Mouse (Mus musculus) kidney, postnatal 10 days (tissue): Measurements from ENCODE around the gene Pde6b.

Experiments used
- DNase-seq: peaks from one replicate; pipeline ENCODE4 v3.0.0; 2021; ENCODE audit warnings: mixed read lengths

Gene Pde6b

DNA sequence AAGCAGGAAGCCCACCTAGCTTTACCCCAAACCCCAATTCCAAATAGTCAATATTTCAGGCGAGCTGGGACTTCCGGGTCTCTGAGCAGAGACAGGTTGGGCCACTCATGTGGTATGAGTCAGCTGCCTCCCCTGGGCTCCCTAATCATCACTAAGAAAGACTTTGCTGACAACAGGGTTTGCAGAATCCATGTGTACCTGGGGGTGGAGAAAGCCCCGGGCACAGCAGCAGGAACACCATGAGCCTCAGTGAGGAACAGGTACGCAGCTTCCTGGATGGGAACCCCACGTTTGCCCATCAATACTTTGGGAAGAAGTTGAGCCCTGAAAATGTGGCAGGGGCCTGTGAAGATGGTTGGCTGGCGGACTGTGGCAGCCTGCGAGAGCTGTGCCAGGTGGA, at the start of gene Pde6b:
Pde6b (plus strand) TSS at position 191 of the 400 bp plus-strand sequence.
- DNase-seq = no peak

DNA sequence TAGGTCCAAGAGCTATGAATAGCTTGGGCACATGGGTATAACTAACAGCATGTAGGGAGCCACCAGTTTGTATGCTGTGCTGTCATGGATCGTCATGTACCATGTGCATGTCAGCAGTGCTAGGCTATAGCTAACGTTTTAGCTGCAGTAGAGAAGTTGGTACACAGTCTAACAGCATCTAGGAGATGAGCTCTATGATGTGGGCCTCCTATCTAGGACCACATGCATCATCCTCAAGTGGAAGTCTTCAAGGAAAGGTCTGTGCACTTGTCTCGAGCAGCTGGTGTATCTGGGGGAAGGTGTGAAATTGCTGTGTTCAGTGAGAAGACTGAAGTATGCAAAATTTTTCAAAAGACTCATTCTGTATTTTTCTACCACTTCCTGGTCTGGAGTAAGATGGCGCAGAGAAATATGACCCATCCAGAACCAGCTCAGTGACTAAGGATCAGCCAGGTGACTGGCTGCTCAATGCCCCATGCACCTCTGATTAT, 44.5 kb upstream of the Pde6b start:
- DNase-seq = no peak

DNA sequence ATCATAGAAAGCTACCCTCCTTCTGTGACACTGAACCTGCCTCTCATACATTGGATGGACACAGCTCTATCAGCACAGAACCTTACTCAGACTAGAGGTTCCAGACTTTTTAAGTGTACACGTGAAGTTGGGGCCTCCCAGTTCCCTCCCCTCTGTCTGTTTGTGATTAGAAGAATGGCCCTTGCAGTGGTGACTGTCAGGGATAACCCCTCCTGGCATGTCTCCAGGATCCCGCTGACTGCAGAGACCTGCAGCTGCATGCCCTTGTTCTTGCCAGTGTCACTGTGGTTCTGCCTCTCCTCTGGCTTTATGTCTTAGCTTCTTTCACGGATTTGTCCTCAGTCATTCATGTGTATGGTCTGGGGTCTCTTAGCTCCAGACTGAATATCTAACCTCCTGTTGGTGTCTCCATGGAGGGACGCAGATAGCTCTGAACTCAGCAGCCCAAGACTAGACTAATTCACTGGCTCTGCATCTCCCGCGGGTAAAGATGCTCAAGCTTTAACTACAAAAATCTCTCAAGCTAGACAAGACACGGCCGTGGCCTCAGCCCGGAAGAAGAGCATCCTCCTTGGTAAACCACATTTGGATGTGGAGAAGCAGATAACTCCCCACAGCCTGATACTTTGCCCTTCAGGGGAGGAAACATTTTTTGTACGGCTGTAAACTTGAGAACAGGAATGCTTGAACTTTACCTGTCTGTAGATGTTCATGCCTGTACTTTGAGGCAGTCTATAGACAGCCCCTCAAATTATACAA, 42.7 kb upstream of the Pde6b start:
- peak; percentile 10 for DNase-seq

GRCm38 (mm10) chr5:108347843-108348242, 40.3 kb upstream of the Pde6b start:
- DNase-seq = no peak

GRCm38 (mm10) chr5:108349511-108350148, 38.6 kb upstream of the Pde6b start:
- no peak for DNase-seq

- DNase-seq = no peak
Measured at GRCm38 (mm10) chr5:108354056-108354455, 34.1 kb upstream of the Pde6b start.

- no peak for DNase-seq
Measured at GRCm38 (mm10) chr5:108357862-108358261, 30.3 kb upstream of the Pde6b start.

- DNase-seq = no peak
Measured at GRCm38 (mm10) chr5:108359491-108359890, 28.7 kb upstream of the Pde6b start.

GRCm38 (mm10) chr5:108360211-108360610, 28.0 kb upstream of the Pde6b start:
- DNase-seq = no peak

GRCm38 (mm10) chr5:108362330-108362729, 25.9 kb upstream of the Pde6b start:
- DNase-seq = no peak

- DNase-seq = peak; percentile 17
Measured at GRCm38 (mm10) chr5:108366328-108366983, 21.7 kb upstream of the Pde6b start.

DNA sequence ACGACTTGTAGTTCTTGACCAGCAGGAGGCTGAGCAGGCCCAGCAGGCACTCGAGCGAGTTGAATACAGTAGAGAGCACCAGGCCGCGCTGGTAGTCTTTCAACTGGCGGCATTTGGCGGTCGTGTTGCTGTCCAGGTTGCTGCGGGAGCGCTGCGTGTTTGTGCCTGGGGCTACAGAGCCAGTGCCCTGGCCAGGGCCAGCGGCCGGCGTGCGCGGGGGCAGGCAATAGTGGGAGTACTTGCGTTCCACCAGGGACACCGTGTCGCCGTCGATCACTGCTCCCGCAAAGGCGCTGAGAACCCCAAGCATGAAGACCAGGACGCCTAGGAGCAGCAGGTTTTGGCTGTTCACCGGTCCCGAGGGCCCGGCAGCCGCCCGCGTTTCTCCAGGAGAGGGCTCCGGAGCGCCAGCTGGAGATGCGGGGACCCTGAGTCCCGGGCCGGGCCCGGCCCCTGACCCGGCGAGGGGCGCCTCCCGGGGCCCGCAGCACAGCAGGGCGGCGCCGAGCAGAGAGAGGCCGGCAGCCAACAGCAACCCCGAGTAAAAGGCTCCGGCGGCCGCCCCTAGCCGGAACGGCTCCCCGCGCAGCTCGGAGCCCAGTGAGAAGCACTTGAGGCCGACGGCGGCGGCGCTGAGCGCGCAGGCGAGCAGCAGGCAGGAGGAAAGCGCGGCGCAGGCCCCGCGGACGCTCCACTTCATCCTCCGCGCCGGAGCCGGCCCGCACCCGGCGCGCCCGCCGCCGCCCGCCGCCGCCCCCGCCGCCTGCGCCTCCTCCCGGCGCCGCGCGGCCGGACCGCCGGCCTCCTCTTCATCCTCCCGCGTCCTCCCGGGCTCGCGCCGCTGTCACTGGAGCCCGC, 21.0 kb upstream of the Pde6b start:
- peak; percentile 60 for DNase-seq

DNA sequence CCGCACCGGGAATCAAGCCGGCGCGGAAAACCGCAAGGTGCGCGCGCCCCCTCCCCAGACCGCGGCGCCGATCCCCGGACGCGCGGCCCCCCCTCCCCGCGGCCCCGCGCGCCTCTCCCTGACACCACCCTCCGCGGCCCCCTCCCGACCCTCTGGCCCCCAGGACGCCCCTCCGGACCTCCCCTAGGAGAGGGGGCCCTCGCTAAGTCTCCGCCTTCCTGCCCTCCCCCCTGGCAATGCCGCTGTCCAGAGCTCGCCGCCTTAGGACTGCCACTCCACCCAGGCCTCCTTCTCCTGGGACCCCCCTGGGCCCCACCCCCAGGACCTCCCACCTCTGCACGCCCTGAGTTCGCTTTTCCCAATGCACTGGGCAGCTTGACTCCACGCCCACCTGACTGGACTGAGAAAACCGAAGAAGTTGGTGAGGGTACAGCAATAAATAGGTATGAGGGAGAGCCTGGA, 20.3 kb upstream of the Pde6b start, which contains the start of gene Gm42517:
Gm42517 (minus strand) TSS at position 52 of the 462 bp plus-strand sequence.
- DNase-seq = peak; percentile 11

- DNase-seq = no peak
Measured at GRCm38 (mm10) chr5:108368446-108368845, 19.7 kb upstream of the Pde6b start.

GRCm38 (mm10) chr5:108368851-108369621, 19.2 kb upstream of the Pde6b start:
- peak; percentile 35 for DNase-seq

DNA sequence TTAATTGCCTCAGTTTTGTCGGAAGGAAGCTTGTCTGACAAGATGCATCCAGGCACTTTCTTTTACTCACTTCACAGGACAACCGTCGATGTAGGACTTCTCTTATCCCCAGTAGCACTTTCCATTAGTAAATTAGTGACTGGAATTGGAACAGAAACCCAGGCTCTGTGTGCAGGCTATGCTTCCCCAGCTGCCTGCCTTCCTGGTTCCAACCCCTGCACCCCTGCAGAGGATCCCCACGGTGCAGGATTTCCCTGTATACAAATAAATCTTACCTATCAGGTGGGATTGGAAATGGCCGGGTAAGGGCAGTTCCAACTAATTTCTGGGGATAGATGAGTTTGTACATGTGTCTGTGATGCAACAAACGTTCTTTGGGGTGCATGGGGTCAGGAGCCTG, 18.2 kb upstream of the Pde6b start:
- no peak for DNase-seq

GRCm38 (mm10) chr5:108374079-108374478, 14.1 kb upstream of the Pde6b start:
- DNase-seq = no peak

GRCm38 (mm10) chr5:108376059-108376458, 12.1 kb upstream of the Pde6b start:
- no peak for DNase-seq

- no peak for DNase-seq
Measured at GRCm38 (mm10) chr5:108378346-108378745, 9.8 kb upstream of the Pde6b start.

DNA sequence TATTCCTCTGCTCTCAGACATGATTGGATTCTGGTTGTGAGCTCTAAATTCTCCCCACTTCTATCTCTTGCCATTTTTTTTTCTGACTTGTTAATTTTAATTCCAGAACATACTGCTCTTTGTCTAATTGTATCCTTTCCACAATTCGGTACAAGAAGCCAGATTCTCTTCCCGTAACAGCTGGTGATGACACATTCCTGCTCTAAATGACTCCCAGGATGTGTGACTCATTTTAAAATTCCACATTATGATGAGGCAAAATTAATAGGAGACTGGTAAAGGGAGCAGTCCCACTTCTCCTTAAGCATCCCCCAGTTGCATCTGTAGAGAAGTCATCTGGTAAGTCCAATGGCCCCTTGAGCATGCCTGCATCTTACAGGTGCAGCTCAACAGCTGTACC, 2.6 kb upstream of the Pde6b start:
- DNase-seq = no peak

DNA sequence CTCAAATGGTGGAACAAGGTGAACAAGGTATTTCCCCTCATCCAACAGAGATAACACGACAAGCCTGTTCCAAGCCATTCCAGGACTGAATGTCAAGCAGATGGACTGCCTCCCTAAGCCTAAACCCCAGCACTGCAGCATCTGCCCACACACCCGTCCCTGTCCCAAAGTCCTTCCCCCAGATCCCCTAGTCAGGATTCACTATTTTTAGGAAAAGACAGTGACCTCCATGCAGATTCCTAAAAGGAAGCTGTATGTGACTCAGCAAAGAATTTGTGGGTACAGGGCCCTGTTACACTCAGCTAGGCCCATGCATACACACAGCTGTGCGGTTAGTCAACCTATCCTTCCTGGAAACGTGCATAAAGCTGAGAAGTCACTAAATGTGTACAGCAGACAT, 1.7 kb upstream of the Pde6b start:
- DNase-seq = no peak

DNA sequence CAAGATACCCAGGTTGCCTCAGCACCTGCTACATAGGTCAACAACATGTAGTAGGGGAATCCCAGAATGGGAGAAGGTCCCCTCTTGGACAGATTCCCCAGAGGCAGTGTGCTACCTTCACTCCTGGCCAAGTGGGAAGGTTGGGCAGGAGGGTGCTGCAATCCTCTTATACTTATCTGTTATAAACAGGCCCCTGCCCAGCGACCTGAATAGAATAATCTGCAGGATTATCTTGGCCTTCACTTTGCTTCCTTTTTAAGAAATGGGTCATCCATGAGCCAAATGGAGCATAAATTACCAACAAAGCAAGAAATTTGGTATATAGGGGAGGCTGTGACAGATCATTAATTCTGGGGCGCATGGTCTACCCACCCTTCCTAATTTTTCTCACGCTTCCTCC, 1.6 kb downstream of the Pde6b start:
- no peak for DNase-seq
